Mouse (Mus musculus): ENCODE results near the gene Chchd5.

DNA sequence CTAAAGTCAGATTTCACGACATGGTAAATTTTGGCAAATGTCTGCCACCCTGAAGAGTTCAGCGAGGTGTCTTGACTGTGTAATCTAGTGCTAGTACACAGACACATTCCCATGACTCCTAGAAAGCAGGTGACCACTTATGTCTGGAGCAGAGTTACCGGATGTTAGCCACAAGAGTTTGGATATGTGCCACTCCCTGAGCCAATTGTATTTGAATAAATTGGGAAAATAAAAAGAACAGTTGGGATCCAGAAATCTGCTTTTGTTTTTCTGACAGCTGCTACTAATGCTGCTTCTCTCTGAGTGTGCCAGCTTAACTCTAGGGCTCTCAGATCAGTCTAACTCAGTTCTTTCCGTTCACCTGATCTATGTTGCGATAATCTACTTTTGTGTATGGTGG is 16.6 kb upstream of the Chchd5 start:
- TF ChIP-seq CTCF (IDR thresholded peaks at IDR 0.05) (no peak), EP300 (IDR thresholded peaks at IDR 0.05) (no peak)

All from lung, postnatal 0 days (tissue).